ENCODE assay signal across 8 mouse cellular contexts in genomic region chr15:77068439-77068861, GRCm38 (mm10). TPM values are rescaled to one million over a fixed set of nuclear protein-coding genes. Genes with fewer than 3 reads are reported as not detected.
DNase-seq lines count a peak whose midpoint lies in the region; ATAC-seq lines count a peak whose summit lies in the region.
"Had no signal": no experiment of that assay in that cellular context is flagged by ENCODE, and none has a peak within 500 bp of the region (broad histone marks: within the 10 kb centered on the region; RNA-seq: fewer than 3 reads in every experiment).

No protein-coding gene starts in this region.

- H3K9ac ChIP-seq in kidney, embryonic 14.5 days (ENCODE audit: low read depth, low read length), result no peak overlapping the region
- peak overlapping the region; percentile 54 for H3K9ac ChIP-seq in heart, embryonic 13.5 days
- H3K9ac ChIP-seq: stomach, embryonic 15.5 days had no signal

- no peaks in the 10 kb centered on the region for H3K27me3 ChIP-seq in kidney, embryonic 14.5 days (ENCODE audit: control insufficient read depth, insufficient read depth, low read length)
- H3K27me3 ChIP-seq in heart, embryonic 13.5 days (replicated peaks), result no peaks in the 10 kb centered on the region
- H3K27me3 ChIP-seq: stomach, embryonic 15.5 days had no signal

- H3K36me3 ChIP-seq in kidney, embryonic 14.5 days (ENCODE audit: control insufficient read depth, insufficient read depth, low read length), result no peaks in the 10 kb centered on the region
- H3K36me3 ChIP-seq in heart, embryonic 13.5 days, result 0 out of 2 replicates have a peak, but pooled peaks cover under 1% of the 10 kb centered on the region
- H3K36me3 ChIP-seq: stomach, embryonic 15.5 days had no signal

- H3K9me3 ChIP-seq in kidney, embryonic 14.5 days (ENCODE audit: control insufficient read depth, low read length), result no peaks in the 10 kb centered on the region
- H3K9me3 ChIP-seq in heart, embryonic 13.5 days, result no peaks in the 10 kb centered on the region
- H3K9me3 ChIP-seq: stomach, embryonic 15.5 days had no signal

- 67% methylated on average over 3 of the region's 3 CpGs for WGBS in kidney, embryonic 14.5 days
- 34% methylated on average over 3 of the region's 3 CpGs for WGBS in heart, embryonic 13.5 days

- DNase-seq in kidney, adult 9 months, result no peak
- DNase-seq in right cerebral cortex, postnatal 25 days, result peak; percentile 46
- no peak for DNase-seq in right cerebral cortex, adult 18-20 months
- DNase-seq in right cerebral cortex, postnatal 4 days, result no peak

- no peak overlapping the region for H3K4me2 ChIP-seq in kidney, embryonic 14.5 days (replicated peaks; ENCODE audit: low read depth, low read length)
- no peak overlapping the region for H3K4me2 ChIP-seq in heart, embryonic 13.5 days
- H3K4me2 ChIP-seq: stomach, embryonic 15.5 days had no signal

- H3K27ac ChIP-seq in kidney, embryonic 14.5 days (ENCODE audit: low read depth, low read length), result no peak overlapping the region
- peak overlapping the region; percentile 83 for H3K27ac ChIP-seq in heart, embryonic 13.5 days (replicated peaks)
- H3K27ac ChIP-seq: stomach, embryonic 15.5 days had no signal

- 0 out of 2 replicates have a peak, but pooled peaks have one; percentile 29 for ATAC-seq in kidney, embryonic 14.5 days (ENCODE audit: low FRiP score, low TSS enrichment)
- no peak for ATAC-seq in heart, embryonic 13.5 days (ENCODE audit: extremely low read depth, insufficient number of reproducible peaks, low FRiP score, low TSS enrichment)
- no peak for ATAC-seq in megakaryocyte, adult 5-6 weeks (ENCODE audit: poor library complexity, severe bottlenecking)

- H3K4me1 ChIP-seq in kidney, embryonic 14.5 days (ENCODE audit: control insufficient read depth, insufficient read depth, low read length), result peaks cover 7% of the 10 kb centered on the region; the same call in 1 of the 2 replicates
- H3K4me1 ChIP-seq in heart, embryonic 13.5 days, result peaks cover 33% of the 10 kb centered on the region

- H3K4me3 ChIP-seq in kidney, embryonic 14.5 days (ENCODE audit: low read length), result no peak overlapping the region
- H3K4me3 ChIP-seq in heart, embryonic 13.5 days, result no peak overlapping the region
- H3K4me3 ChIP-seq: stomach, embryonic 15.5 days had no signal

RNA-seq across cellular contexts. Expression of gene Mb, which starts 18.0 kb away (rescaled TPM):
- 0.60 and 0.69 TPM in 2 replicates for polyA plus RNA-seq in kidney, embryonic 14.5 days (2014; fragmentation: Nextera tagmentation; extraction: Ambion mirVana)
- 519 and 566 TPM in 2 replicates for polyA plus RNA-seq in heart, embryonic 13.5 days (2015; fragmentation: Nextera tagmentation; extraction: Ambion mirVana)
- not detected in 2 replicates for total RNA-seq in megakaryocyte, adult 5-6 weeks (2015)
- not detected in 2 replicates for total RNA-seq in megakaryocyte, adult 5-6 weeks (2017)

RNA-seq across cellular contexts. Expression of gene Apol6, which starts 23.9 kb away (rescaled TPM):
- not detected in 2 replicates for polyA plus RNA-seq in kidney, embryonic 14.5 days (2014; fragmentation: Nextera tagmentation; extraction: Ambion mirVana)
- polyA plus RNA-seq in heart, embryonic 13.5 days (2015; fragmentation: Nextera tagmentation; extraction: Ambion mirVana), result 0.06 and 0.15 TPM in 2 replicates
- not detected in 2 replicates for total RNA-seq in megakaryocyte, adult 5-6 weeks (2015)
- 0.04 TPM in 1 of 2 replicates, not detected in the other for total RNA-seq in megakaryocyte, adult 5-6 weeks (2017)
- polyA plus RNA-seq: stomach, embryonic 15.5 days had no signal

Comparison
In these comparisons a context has a peak if more than half of its experiments do, and no peak if none do; other contexts are left out.
1. RNA of gene Mb, which starts 18.0 kb away (polyA plus RNA-seq): 519 to 566 TPM in heart, embryonic 13.5 days; 0.60 to 0.69 TPM in kidney, embryonic 14.5 days; every median in the first group is over 100 times any median in the second.